Mouse (Mus musculus): Measurements from ENCODE around the gene Olfr1335. TPM values are rescaled to one million over a fixed set of nuclear protein-coding genes. Genes with fewer than 3 reads are reported as not detected.

The Olfr1335 gene
- not detected for polyA plus RNA-seq (2014; fragmentation: Illumina TruSeq; extraction: RNeasy Lipid Tissue Mini Kit (QIAGEN cat#74804); ENCODE audit: low read depth, low replicate concordance)

DNA sequence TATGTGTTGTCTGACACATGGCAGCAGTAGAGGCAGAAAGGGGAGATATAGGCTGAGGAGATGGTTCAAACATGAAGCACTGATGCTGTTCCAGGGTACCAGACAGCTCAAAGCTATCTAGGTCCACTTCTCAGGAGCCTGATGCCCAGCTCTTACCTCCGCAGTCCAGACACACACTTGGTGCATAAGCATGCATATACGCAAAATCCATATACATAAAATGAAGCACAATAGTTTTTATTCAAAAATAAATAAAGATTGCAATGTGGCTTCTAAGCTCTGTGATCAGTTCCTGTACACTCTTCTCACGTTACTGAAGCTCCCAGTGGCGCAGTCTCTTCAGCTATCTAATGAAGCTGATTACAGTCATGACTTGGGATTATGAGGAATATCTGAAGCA is at the start of gene Olfr1335:
TSS of gene Olfr1335 (minus strand) at position 101 of the 400 bp plus-strand sequence.

DNA sequence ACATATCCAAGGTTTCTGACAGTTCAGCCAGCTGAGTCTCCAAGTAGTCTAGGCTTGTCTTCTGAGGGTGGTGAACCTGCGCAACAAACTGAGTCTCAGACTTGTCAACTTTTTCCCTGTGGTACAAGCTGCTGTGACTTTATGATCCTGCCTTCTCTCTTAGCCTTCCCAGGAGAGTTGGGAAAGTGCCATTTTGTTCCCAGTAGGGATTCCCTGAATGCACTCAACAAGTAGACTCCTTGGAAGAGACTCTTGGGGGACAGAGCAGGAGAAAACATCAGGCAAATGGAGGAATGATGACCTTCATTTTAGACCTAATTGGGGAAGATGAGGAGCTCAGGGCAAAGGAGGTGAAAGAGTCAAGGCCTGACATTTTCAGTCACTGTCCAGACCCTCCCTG is 26.4 kb upstream of the Olfr1335 start, which contains the start of gene Olfr1333:
TSS of gene Olfr1333 (minus strand) at position 101 of the 400 bp plus-strand sequence.

DNA sequence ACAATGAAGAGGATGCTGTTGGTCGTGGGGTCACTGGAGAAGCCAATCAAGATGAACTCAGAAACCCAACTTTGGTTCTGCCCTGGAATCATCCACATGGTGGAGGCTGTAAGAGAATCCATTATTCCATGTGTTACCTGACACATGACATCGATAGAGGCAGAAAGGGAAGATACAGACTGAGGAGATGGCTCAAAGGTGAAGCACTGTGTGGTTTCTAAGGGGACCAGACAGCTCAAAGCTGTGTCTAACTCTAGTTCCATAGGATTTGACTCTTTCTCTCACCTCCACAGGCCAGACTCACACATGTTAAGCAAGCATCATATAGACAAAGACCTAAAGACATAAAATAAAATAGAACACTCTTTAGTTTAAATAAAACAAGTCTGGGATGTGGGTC is 27.3 kb downstream of the Olfr1335 start, which contains the start of gene Olfr1337:
TSS of gene Olfr1337 (minus strand) at position 101 of the 400 bp plus-strand sequence.

Other genes starting within 250 kb of the Olfr1335 start
- 3.2 TPM for gene Cfap57, start 189.2 kb downstream of the Olfr1335 start, polyA plus RNA-seq (2014; fragmentation: Illumina TruSeq; extraction: RNeasy Lipid Tissue Mini Kit (QIAGEN cat#74804); ENCODE audit: low read depth, low replicate concordance)
- 50.1 TPM for gene Ebna1bp2, start 189.1 kb downstream of the Olfr1335 start, polyA plus RNA-seq (2014; fragmentation: Illumina TruSeq; extraction: RNeasy Lipid Tissue Mini Kit (QIAGEN cat#74804); ENCODE audit: low read depth, low replicate concordance)
- not detected for gene Olfr62, start 151.0 kb downstream of the Olfr1335 start, polyA plus RNA-seq (2014; fragmentation: Illumina TruSeq; extraction: RNeasy Lipid Tissue Mini Kit (QIAGEN cat#74804); ENCODE audit: low read depth, low replicate concordance)
- not detected for gene Olfr1342, start 117.2 kb downstream of the Olfr1335 start, polyA plus RNA-seq (2014; fragmentation: Illumina TruSeq; extraction: RNeasy Lipid Tissue Mini Kit (QIAGEN cat#74804); ENCODE audit: low read depth, low replicate concordance)
- 0.16 TPM for gene Olfr1341, start 106.4 kb downstream of the Olfr1335 start, polyA plus RNA-seq (2014; fragmentation: Illumina TruSeq; extraction: RNeasy Lipid Tissue Mini Kit (QIAGEN cat#74804); ENCODE audit: low read depth, low replicate concordance)
- gene Olfr1340, start 89.8 kb downstream of the Olfr1335 start, polyA plus RNA-seq (2014; fragmentation: Illumina TruSeq; extraction: RNeasy Lipid Tissue Mini Kit (QIAGEN cat#74804); ENCODE audit: low read depth, low replicate concordance) = not detected
- not detected for gene Olfr1339, start 77.8 kb downstream of the Olfr1335 start, polyA plus RNA-seq (2014; fragmentation: Illumina TruSeq; extraction: RNeasy Lipid Tissue Mini Kit (QIAGEN cat#74804); ENCODE audit: low read depth, low replicate concordance)
- 2.2 TPM for gene Olfr1338, start 51.2 kb downstream of the Olfr1335 start, polyA plus RNA-seq (2014; fragmentation: Illumina TruSeq; extraction: RNeasy Lipid Tissue Mini Kit (QIAGEN cat#74804); ENCODE audit: low read depth, low replicate concordance)
- gene Olfr1337, start 27.4 kb downstream of the Olfr1335 start, polyA plus RNA-seq (2014; fragmentation: Illumina TruSeq; extraction: RNeasy Lipid Tissue Mini Kit (QIAGEN cat#74804); ENCODE audit: low read depth, low replicate concordance) = not detected
- not detected for gene Olfr1333, start 26.3 kb upstream of the Olfr1335 start, polyA plus RNA-seq (2014; fragmentation: Illumina TruSeq; extraction: RNeasy Lipid Tissue Mini Kit (QIAGEN cat#74804); ENCODE audit: low read depth, low replicate concordance)
- not detected for gene Olfr1331, start 54.7 kb upstream of the Olfr1335 start, polyA plus RNA-seq (2014; fragmentation: Illumina TruSeq; extraction: RNeasy Lipid Tissue Mini Kit (QIAGEN cat#74804); ENCODE audit: low read depth, low replicate concordance)
- not detected for gene Olfr1330, start 78.7 kb upstream of the Olfr1335 start, polyA plus RNA-seq (2014; fragmentation: Illumina TruSeq; extraction: RNeasy Lipid Tissue Mini Kit (QIAGEN cat#74804); ENCODE audit: low read depth, low replicate concordance)
- not detected for gene Olfr1329, start 107.5 kb upstream of the Olfr1335 start, polyA plus RNA-seq (2014; fragmentation: Illumina TruSeq; extraction: RNeasy Lipid Tissue Mini Kit (QIAGEN cat#74804); ENCODE audit: low read depth, low replicate concordance)
- gene Olfr1328, start 128.7 kb upstream of the Olfr1335 start, polyA plus RNA-seq (2014; fragmentation: Illumina TruSeq; extraction: RNeasy Lipid Tissue Mini Kit (QIAGEN cat#74804); ENCODE audit: low read depth, low replicate concordance) = not detected
- 0.21 TPM for gene Lao1, start 151.6 kb upstream of the Olfr1335 start, polyA plus RNA-seq (2014; fragmentation: Illumina TruSeq; extraction: RNeasy Lipid Tissue Mini Kit (QIAGEN cat#74804); ENCODE audit: low read depth, low replicate concordance)